Comparison of ENCODE assay signal across 8 mouse cellular contexts in the genomic region with DNA sequence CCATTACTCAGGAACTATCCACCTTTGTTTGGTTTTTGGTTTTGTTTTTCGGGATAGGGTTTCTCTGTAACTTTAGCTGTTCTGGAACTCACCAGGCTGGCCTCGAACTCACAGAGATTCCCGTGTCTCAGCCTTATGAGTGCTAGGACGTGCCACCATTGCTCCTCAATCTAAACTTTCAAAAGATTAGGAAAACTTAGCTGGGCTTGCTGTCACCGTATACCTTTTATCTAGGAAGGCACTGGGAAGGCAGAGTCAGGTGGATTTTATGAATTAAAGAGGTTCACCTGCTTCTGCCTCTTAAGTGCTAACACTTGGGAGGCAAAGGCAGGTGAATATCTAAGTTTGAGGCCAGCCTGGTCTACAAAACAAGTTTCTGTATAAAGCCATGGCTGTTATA. TPM values are rescaled to one million over a fixed set of nuclear protein-coding genes. Genes with fewer than 3 reads are reported as not detected.
DNase-seq lines count a peak whose midpoint lies in the region; ATAC-seq and TF ChIP-seq lines count a peak whose summit lies in the region.

No protein-coding gene starts in this region.

- WGBS in heart, adult 2 months: 50% methylated on average over 5 of the region's 5 CpGs
- WGBS in forebrain, embryonic 15.5 days: 32% methylated on average over 5 of the region's 5 CpGs
- 35% methylated on average over 5 of the region's 5 CpGs for WGBS in liver, embryonic 14.5 days (ENCODE audit: insufficient replicate concordance)

- H3K4me1 ChIP-seq in heart, adult 2 months (ENCODE audit: control insufficient read depth, insufficient read depth, low read length): peaks cover 4% of the 10 kb centered on the region
- peaks cover 55% of the 10 kb centered on the region for H3K4me1 ChIP-seq in E14TG2a.4 (replicated peaks; ENCODE audit: low read depth, low read length)
- H3K4me1 ChIP-seq in forebrain, embryonic 15.5 days: peaks cover 44% of the 10 kb centered on the region
- peaks cover 30 to 36% of the 10 kb centered on the region in 2 experiments for H3K4me1 ChIP-seq in liver, embryonic 14.5 days (replicated peaks; ENCODE audit: control insufficient read depth in 2 of 2, insufficient read depth in 2 of 2, low read length in 1 of 2)

- H3K4me3 ChIP-seq in heart, adult 2 months: peak overlapping the region; percentile 83
- H3K4me3 ChIP-seq in E14TG2a.4 (replicated peaks; ENCODE audit: low read length): peak overlapping the region; percentile 99
- H3K4me3 ChIP-seq in forebrain, embryonic 15.5 days: peak overlapping the region; percentile 69
- H3K4me3 ChIP-seq in liver, embryonic 14.5 days (ENCODE audit: insufficient read depth in 1 of 2, low read depth in 2 of 2, low read length in 2 of 2): peak overlapping the region; percentile 99 to 100

- H3K4me2 ChIP-seq in forebrain, embryonic 15.5 days (replicated peaks): peak overlapping the region; percentile 64
- peak overlapping the region; percentile 85 for H3K4me2 ChIP-seq in liver, embryonic 14.5 days (ENCODE audit: low read depth)

- H3K36me3 ChIP-seq in heart, adult 2 months (ENCODE audit: control insufficient read depth, insufficient read depth, low read length): peaks cover 27% of the 10 kb centered on the region
- H3K36me3 ChIP-seq in E14TG2a.4 (ENCODE audit: insufficient read depth, low read length): peaks cover 23% of the 10 kb centered on the region; the same call in 1 of the 2 replicates
- no peaks in the 10 kb centered on the region for H3K36me3 ChIP-seq in forebrain, embryonic 15.5 days
- peaks cover 10% of the 10 kb centered on the region for H3K36me3 ChIP-seq in liver, embryonic 14.5 days (replicated peaks; ENCODE audit: control insufficient read depth, insufficient read depth, low read depth)

- intact Hi-C loops in heart, adult 2 months (cut with DNase I): loop anchor here (5.0 kb wide), 1 partner anchor 110 kb away; a partner anchor contains a TSS

- no peaks in the 10 kb centered on the region for H3K9me3 ChIP-seq in E14TG2a.4 (ENCODE audit: low read length)
- H3K9me3 ChIP-seq in forebrain, embryonic 15.5 days: no peaks in the 10 kb centered on the region
- H3K9me3 ChIP-seq in liver, embryonic 14.5 days (ENCODE audit: control insufficient read depth, low read length): no peaks in the 10 kb centered on the region

- H3K27ac ChIP-seq in heart, adult 2 months: peak overlapping the region; percentile 90
- H3K27ac ChIP-seq in forebrain, embryonic 15.5 days (replicated peaks): peak overlapping the region; percentile 94
- H3K27ac ChIP-seq in liver, embryonic 14.5 days: peak overlapping the region; percentile 95

- no peak for TF ChIP-seq EP300 in heart, adult 2 months (IDR thresholded peaks at IDR 0.05; ENCODE audit: insufficient read depth, low read depth, low read length)
- TF ChIP-seq EP300 in liver, embryonic 14.5 days (IDR thresholded peaks at IDR 0.05; ENCODE audit: low read depth): no peak

- no peak overlapping the region for H3K9ac ChIP-seq in heart, adult 2 months (ENCODE audit: low read depth, low read length)
- peak overlapping the region; percentile 92; the same call in 1 of the 2 replicates for H3K9ac ChIP-seq in forebrain, embryonic 15.5 days (replicated peaks)
- peak overlapping the region; percentile 99 for H3K9ac ChIP-seq in liver, embryonic 14.5 days (replicated peaks)

- no peak for DNase-seq in heart, adult 2 months
- no peak for DNase-seq in heart, adult 9 months (ENCODE audit: low spot score in 2 of 2)
- no peak for DNase-seq in liver, embryonic 14.5 days (ENCODE audit: low read depth in 3 of 3, low spot score in 3 of 3)
- no peak for DNase-seq in right cerebral cortex, postnatal 25 days
- no peak for DNase-seq in layer of hippocampus, adult 9-10 months (ENCODE audit: low spot score)
- DNase-seq in thymus, postnatal 10 days (ENCODE audit: low spot score in 2 of 2): no peak

- no peak for TF ChIP-seq POLR2A in heart, adult 2 months (IDR thresholded peaks at IDR 0.05; ENCODE audit: insufficient read depth, low read depth, low read length)

- no peak for TF ChIP-seq CTCF in heart, adult 2 months (IDR thresholded peaks at IDR 0.05)
- no peak for TF ChIP-seq CTCF in E14TG2a.4 (conservative IDR thresholded peaks at IDR 0.05; ENCODE audit: low read length)
- TF ChIP-seq CTCF in liver, embryonic 14.5 days (IDR thresholded peaks at IDR 0.05; ENCODE audit: low read depth): no peak

- no peaks in the 10 kb centered on the region for H3K27me3 ChIP-seq in heart, adult 2 months (ENCODE audit: control insufficient read depth, insufficient read depth, low read length)
- H3K27me3 ChIP-seq in E14TG2a.4 (ENCODE audit: insufficient read depth, low read length): no peaks in the 10 kb centered on the region
- no peaks in the 10 kb centered on the region for H3K27me3 ChIP-seq in forebrain, embryonic 15.5 days
- H3K27me3 ChIP-seq in liver, embryonic 14.5 days (ENCODE audit: control insufficient read depth, insufficient read depth, low read length): no peaks in the 10 kb centered on the region

- peaks cover 13% of the 10 kb centered on the region for H3K79me2 ChIP-seq in heart, adult 2 months (replicated peaks; ENCODE audit: control insufficient read depth, insufficient read depth, low read length)

- no peak for ATAC-seq in forebrain, embryonic 15.5 days (replicated peaks)
- no peak for ATAC-seq in liver, embryonic 14.5 days (ENCODE audit: insufficient read depth)

RNA-seq across cellular contexts. Expression of a gene that starts 0.8 kb away (rescaled TPM):
- 10 to 100 TPM; 32.1 to 36.0 TPM for total RNA-seq in heart, adult 2 months (2021)
- polyA plus RNA-seq in heart, adult 2 months (2012; rRNA removed): 8.1 and 17.2 TPM in 2 replicates
- 153 and 156 TPM in 2 replicates for polyA plus RNA-seq in forebrain, embryonic 15.5 days (2015; fragmentation: Nextera tagmentation; extraction: Ambion mirVana)
- 20.6 and 39.1 TPM in 2 replicates for polyA plus RNA-seq in liver, embryonic 14.5 days (2012; rRNA removed)
- polyA plus RNA-seq in liver, embryonic 14.5 days (2014; fragmentation: Nextera tagmentation; extraction: Ambion mirVana): 33.7 and 38.7 TPM in 2 replicates

RNA-seq across cellular contexts. Expression of a gene that starts 5.2 kb away (rescaled TPM):
- 100 to 1,000 TPM; 254 to 285 TPM for total RNA-seq in heart, adult 2 months (2021)
- polyA plus RNA-seq in heart, adult 2 months (2012; rRNA removed): 287 and 346 TPM in 2 replicates
- 15.9 and 17.2 TPM in 2 replicates for polyA plus RNA-seq in forebrain, embryonic 15.5 days (2015; fragmentation: Nextera tagmentation; extraction: Ambion mirVana)
- polyA plus RNA-seq in liver, embryonic 14.5 days (2012; rRNA removed): 11.7 and 12.6 TPM in 2 replicates
- 5.1 and 5.5 TPM in 2 replicates for polyA plus RNA-seq in liver, embryonic 14.5 days (2014; fragmentation: Nextera tagmentation; extraction: Ambion mirVana)

RNA-seq across cellular contexts. Expression of a gene that starts 41.0 kb away (rescaled TPM):
- total RNA-seq in heart, adult 2 months (2021): under 1 TPM; 0.30 to 0.44 TPM
- not detected in 2 replicates for polyA plus RNA-seq in heart, adult 2 months (2012; rRNA removed)
- 0.45 TPM in 1 of 2 replicates, not detected in the other for polyA plus RNA-seq in forebrain, embryonic 15.5 days (2015; fragmentation: Nextera tagmentation; extraction: Ambion mirVana)
- polyA plus RNA-seq in liver, embryonic 14.5 days (2012; rRNA removed): not detected in 2 replicates
- polyA plus RNA-seq in liver, embryonic 14.5 days (2014; fragmentation: Nextera tagmentation; extraction: Ambion mirVana): 0.32 TPM in 1 of 2 replicates, not detected in the other

Comparison
In these comparisons a context has a peak if more than half of its experiments do, and no peak if none do; other contexts are left out.
1. RNA of a gene that starts 5.2 kb away (polyA plus RNA-seq): 287 to 346 TPM in heart, adult 2 months; 15.9 to 17.2 TPM in forebrain, embryonic 15.5 days and 5.1 to 12.6 TPM in liver, embryonic 14.5 days; every median in the first group is over 10 times any median in the second.
2. Peak in every context shown above with its lines, with median percentiles within 50 percentile points of each other: H3K27ac ChIP-seq and H3K4me3 ChIP-seq.